Mouse (Mus musculus): ENCODE results near the gene Ppfibp1.

Ppfibp1 gene

DNA sequence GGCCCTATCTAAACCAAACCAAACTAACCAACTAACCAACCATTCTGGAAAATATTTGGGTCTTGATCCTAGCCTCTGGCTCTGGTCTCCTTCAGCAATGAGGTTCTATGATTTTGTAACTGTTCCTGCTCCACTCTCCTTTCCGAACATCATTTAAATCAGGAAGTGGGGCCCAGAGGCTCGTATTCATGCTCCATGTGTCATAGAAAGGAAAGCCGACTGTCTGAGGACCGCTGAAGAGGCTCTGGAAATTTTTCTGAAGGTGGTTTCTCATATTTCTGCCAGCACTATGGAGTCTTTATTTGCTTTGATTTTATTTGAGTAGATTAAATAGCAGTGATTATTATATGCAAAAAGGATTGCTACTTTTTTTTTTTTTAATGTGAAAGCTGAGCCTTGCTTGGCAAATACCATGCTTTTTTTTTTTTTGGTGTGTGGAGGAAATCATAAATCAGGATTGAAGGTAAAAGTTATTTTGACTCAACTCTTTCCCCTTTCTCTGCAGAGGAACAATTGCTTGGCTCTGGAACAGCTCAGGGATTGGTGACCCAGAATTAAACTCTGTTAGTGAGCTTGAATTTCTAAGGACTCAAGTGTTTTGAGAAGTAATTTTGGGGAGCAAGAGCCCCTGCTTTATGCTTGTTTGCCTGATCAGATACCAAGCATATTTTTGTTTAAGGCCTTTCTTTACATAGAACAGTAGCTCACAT, 25.4 kb downstream of the Ppfibp1 start:
- DNase-seq (ENCODE audit: low spot score in 2 of 2): no peak

DNA sequence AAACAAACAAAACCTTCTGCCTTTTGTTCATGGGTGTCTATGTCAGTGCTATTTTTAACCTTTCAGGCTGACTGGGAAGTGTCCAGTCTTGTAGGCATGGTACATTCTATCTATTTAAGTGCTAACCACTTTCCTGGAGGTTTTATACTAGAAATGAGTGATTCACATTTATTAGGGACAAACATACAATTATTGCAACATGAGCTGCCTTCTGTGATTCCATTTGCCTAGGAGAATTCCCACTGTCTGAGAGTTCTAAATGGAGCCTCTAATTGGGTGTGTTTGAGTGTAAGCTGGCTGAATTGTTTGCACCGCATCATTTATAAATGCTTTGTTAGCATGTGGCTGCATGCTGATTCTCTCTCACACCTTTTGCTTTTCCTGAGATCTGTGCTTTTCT, 27.5 kb downstream of the Ppfibp1 start:
- DNase-seq (ENCODE audit: low spot score in 2 of 2): no peak

DNA sequence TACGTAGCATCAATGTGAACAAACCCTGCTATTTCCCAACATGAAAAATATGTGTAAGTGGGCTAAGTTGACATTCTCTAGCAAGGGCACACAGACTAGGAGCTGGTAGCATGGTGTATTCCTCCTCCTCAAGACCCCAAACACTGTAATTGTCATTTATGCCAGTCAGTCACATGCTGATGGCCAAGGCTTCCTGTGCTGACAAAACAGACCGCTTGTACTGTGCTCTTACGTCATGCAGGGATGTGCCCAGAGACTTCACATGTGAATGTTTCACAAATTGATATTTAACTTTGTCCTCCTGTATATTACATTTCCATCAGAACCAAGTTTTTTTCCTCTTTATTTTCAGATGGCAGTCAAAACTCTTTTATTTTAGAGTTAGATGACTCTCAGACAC, 29.1 kb downstream of the Ppfibp1 start:
- DNase-seq (ENCODE audit: low spot score in 2 of 2): no peak

DNA sequence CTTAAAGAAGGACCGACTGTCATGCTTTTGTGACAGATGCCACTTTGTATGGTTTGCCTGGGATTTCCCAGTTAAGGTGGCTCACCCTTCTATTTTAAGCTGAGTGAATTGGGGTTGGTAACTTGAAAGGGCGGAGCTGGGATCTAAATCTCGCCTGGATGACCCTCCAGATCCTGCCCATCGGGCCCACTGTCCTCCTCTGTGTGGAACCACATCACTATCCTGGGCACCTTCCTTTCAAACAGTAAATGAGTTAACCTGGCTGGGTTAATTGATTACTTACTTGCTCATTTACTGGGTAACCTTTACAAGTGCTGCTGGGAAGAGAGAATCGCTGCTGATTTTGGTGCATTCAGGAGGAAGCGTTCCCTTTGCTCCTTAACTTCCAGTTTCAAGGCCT, 30.1 kb downstream of the Ppfibp1 start:
- DNase-seq (ENCODE audit: low spot score in 2 of 2): no peak

DNA sequence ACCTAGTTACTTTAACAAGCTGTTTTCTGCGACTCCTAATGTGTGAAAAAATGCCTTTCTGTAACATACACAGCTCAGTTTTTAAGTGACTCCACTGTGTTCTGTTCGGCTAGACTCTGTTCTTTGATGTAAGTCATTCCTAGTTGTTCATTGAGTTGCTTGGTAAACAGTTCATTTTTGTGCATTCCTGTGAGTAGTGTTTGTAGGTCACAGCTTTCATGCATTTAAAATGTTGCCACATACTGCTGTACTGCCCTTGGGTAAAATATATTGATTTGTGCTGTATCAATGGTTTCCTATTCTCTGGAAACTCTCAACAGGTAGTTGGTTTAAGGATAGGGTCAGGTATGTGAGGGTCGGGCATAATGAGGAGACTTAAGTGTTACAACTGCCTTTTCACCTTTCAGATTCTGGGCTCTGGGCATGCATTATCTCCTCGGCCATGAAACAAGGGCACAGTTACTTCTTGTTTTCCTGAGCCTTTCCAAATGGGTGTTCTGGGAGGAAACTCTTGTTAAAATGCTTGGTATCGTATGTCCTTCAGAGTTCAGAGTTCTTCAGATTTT, 38.2 kb downstream of the Ppfibp1 start:
- DNase-seq (ENCODE audit: low spot score in 2 of 2): no peak

DNA sequence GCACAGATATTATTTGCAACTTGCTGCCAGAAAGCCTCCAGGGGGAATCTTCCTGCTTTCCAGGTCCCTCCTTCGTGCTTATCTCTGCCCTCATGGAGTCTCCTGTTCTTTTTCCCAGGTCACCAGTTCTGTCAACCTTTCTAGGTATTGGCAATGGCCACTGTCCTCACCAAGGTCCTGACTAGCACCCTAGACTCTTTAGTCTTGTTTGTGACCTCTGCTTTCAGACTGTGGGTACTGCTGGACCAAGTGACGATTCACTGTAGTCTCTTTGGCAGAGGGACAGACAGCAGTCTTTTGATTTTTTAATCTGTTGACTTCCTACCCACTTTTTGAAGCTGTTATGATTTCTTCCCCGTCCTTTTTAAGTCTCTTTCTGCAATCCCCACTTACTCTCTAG, 39.8 kb downstream of the Ppfibp1 start:
- no peak for DNase-seq (ENCODE audit: low spot score in 2 of 2)

DNA sequence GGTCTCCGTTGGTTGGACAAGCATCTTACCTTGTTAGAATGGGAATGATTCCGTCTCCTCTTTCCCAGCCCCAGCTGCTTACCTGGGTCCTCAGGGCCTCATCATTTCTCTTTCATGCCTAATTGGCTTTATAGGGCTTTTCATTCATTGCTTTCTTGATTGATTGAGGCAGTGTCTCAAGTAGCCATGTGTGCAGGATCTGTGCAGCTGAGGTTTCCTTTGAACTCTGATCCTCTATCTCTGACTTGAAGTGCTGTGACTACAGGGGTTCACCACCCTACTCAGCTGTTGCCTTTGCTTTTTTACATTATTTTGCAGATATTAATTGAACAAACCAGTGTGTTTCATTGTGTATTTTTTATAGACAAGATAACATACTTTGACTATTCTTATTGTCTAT, 40.7 kb downstream of the Ppfibp1 start:
- DNase-seq (ENCODE audit: low spot score in 2 of 2): no peak

DNA sequence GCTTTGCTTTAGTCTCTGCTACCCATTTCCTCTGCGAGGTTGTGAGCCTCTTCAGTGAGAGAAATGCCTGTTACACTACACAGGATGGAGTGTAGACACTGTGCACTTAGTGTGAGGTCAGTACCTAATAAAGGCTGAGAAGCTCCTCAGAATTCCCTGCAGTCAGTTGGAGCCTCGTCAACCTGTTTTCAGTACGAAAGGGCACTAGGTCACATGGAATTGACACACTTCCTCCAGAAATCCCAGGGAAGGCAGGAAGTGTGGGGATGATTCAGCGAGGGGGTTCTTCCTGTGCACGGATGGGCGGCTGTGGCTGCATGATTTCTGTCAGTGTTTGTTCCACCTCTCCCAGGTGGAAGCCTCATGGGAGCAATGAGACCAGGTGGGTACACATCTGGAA, 44.8 kb downstream of the Ppfibp1 start:
- DNase-seq (ENCODE audit: low spot score in 2 of 2): no peak

DNA sequence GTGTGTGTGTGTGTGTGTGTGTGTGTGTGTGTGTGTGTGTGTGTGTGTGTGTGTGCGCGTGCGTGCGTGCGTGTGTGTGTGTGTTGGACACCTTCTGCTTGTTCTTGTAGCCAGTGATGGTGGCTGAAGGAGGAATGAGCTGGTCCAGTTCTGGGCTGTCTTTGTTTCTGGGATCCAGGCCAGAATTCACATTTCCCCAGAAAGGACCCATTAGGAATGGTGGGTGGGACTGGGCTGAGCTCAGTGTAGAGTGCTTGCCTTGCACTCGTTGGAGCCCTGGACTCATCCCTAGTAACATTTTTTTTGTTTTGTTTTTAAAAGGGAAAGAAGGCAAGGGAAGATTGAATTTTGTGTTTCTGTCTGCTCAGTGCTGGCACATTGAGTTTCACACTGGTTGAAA, 47.7 kb downstream of the Ppfibp1 start:
- no peak for DNase-seq (ENCODE audit: low spot score in 2 of 2)

DNA sequence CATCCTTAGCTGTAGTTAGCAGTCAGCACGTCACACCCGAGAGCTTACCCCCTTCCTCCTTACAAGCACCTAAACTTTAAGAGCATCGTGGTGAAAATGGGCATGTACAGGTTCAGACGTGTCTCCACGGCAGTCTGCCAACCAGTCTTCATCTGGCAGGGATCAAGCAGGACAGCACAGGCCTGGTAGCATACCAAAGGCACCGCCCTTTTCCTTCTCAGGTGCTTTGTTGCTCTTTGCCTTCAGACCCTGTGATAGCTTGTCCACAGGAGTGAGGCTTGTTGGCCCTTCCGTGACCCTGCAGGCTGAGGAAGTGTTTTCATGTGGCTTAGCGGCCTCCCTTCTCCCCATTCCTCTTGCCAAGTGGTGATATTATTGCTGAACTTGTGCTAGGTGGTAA, 50.7 kb downstream of the Ppfibp1 start:
- DNase-seq (ENCODE audit: low spot score in 2 of 2): no peak

DNA sequence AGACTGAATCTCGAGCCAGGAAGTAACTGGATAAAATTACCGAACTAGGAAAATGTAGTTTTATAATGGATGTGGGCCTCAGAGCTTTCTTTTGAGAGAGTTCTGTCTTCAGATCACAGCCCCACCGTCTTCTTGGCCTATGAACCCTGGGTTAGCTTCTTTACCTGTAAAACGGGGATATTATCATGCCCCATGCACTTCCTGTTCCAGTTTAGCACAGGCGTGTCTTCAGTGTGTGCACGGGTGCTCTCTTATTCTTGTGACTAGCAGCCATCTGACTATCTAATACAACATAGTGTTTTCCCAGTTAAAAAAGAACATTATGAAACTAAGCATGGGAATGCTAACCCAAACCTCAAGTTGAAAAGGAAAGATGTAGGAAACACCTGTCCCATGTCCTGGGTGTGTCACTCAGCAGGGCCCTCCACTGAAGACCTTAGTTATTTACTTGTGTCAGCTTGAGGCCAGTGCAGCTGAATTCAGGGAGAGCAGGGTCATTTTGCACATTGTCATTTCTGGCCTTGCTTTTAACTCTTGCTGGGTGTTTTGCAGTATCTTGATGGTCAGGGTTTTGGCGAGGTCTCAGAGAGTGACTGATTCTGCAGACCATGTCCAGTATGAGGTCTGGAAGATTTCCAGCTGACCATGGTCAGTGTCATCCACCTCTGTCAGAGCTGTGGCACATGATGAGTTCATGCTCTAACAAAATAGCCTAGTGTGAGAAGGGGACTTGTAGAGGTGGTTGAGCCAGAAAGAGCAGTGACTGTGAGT, 53.4 kb downstream of the Ppfibp1 start:
- DNase-seq (ENCODE audit: low spot score in 2 of 2): no peak

DNA sequence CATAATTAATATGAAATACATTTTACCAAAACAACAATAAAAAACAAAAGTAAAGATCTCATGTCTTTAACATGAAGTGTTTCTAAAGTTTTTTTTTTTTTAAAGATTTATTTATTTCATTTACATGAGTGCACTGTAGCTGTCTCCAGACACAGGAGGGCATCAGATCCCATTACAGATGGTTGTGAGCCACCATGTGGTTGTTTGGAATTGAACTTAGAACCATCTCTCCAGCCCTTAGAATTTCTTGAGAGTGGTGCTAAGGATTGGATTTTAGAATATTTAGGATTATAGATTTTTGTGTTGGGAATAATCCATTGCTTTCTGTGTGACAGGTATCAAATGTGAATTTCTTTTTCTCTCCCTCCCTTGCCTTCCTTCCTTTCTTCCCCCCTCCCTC, 55.7 kb downstream of the Ppfibp1 start:
- no peak for DNase-seq (ENCODE audit: low spot score in 2 of 2)

DNA sequence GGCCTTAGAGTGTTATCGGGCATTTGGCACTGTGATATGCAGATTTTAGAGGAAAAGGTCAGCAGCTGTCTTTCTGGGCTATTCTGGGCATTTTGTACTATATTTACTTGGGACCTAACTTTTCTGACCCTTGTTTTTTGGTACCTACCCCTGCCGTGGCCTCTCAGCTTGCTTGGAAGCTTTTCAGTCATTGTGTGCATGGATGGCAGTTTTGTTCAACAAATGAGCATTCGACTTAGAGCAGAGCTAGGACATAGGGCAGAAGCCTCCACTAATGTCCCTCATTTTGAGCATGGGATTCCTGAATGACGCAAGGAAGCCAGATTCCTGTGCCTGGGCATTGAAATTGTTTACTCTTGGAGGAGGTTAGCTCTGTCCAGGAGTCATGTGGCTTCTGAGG, 56.5 kb downstream of the Ppfibp1 start:
- DNase-seq (ENCODE audit: low spot score in 2 of 2): no peak

DNA sequence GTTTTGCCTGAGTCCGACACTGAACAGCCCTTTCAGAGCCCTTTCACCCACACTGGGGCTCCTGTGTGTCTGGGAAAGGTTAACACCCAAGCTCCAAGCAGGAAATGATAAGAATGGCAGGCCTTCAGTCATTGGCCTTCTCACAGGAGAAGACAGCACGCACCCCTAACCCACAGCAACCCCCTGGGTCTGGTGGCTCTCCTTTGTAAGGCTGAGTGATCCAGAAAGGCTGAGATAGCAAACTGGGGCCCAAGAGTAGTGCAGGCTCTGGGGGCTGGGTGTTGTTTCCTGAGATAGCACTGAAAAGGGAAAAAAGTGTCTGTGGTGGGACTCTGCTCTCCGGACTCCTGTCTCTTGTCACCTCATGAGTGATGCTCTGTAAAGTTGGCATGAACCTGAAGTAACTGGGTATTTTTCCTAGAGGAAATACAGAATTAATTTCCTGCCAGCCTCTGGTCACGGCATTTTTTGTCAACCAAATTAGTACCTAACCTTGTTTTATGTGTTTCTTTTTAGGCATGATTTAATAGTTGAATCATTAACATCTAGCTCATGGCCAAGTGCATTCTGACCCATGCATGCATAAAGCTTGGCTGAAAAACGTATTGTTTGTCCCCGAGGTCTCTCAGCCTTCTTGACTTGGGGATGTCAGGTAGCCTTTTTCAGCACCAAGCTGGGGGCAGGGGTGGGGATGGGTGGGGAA, 58.2 kb downstream of the Ppfibp1 start:
- no peak for DNase-seq (ENCODE audit: low spot score in 2 of 2)

DNA sequence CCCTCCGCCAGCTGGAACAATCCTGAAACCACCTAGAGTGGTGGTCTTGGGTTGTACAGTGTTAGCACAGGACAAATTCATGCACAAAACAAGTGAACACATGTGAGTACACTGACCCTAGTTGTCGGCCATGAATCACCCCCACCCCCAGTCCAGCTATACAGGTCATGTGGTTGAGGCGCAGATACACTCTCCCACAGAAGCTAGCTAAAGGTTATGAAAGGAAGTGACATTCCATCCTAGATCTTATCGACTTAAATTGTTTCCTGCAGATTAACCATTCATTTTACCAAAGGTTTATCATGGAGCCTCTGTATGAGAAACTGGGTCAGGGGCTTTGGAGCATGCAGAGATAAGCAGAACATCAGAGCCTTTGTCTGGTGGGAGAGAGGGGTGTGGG, 58.9 kb downstream of the Ppfibp1 start:
- DNase-seq (ENCODE audit: low spot score in 2 of 2): no peak

DNA sequence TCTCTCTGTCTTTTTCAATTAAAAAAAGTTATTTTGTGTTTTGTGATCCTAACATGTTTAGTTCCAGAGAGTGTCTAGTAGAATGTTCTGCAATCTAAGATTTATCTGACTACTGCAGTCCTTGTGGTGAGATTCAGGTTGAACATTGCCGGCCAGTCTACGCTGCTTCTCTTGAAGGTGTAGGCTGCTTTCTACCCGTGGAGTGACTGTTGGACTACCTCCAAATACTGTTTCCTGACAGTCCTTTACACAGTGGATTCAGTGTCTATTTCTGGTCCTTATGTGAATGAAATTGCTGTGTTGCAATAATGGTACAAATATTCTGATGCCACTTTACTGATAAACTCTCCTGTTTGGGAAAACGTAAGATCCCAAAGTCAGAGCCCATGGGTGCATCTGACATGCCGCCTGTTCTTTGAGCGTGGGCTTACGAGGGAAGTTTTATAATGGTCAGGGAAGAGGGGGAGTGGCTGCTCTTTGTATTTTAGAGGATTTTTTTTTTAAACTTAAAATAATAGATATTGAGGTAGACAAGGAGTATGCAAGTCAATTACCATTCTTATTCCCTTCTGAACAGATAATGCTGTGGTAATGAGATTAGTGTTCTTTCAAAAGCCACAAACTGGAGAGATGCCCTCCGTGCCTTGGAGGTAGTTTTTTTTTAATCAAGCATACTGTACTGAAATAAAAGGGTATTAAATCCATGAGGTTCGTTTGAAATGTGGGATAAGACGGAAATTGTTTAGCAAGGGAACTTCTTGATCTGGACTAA, 61.6 kb downstream of the Ppfibp1 start:
- DNase-seq (ENCODE audit: low spot score in 2 of 2): no peak

DNA sequence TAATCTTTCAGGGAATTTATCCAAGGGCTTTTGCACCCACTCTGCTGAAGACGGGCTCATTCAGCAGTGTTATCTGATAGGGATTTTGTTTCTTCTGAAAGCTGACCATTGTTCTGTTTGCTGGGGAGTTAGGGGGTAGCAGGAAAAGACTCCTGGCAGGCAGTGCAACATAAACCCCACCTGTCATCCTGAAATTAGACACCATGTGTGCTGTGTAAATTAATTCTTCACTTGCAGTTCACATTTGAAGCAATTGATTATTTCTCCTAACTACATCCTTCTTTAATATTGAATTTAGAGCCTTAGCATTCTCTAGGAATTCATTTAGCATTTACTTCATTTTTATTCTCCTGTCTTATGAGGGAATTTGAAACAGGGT, 62.2 kb downstream of the Ppfibp1 start:
- no peak for DNase-seq (ENCODE audit: low spot score in 2 of 2)

DNA sequence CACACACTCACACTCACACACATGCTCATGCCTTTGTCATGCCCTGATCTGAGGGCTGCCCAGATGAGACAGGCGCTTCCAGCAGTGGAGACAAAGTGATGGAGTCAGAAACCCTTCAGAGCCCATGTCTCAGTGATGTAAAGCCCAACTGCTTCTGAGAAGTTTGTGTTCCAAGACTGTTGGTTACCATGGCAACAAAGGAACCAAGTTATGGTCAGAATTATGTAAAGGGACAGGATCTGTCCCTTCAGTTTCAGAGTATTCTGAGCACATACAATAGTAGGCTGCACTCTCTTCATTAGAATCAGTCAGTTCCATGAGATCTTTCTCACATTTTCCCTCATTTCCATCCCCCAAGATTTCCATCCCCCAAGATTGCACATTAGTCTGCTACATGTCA, 66.0 kb downstream of the Ppfibp1 start, which contains the start of gene 1700034J05Rik:
Gene 1700034J05Rik (minus strand): TSS at position 165 of the 400 bp plus-strand sequence.
- DNase-seq (ENCODE audit: low spot score in 2 of 2): peak in 1 of 2 experiments; percentile 23

DNA sequence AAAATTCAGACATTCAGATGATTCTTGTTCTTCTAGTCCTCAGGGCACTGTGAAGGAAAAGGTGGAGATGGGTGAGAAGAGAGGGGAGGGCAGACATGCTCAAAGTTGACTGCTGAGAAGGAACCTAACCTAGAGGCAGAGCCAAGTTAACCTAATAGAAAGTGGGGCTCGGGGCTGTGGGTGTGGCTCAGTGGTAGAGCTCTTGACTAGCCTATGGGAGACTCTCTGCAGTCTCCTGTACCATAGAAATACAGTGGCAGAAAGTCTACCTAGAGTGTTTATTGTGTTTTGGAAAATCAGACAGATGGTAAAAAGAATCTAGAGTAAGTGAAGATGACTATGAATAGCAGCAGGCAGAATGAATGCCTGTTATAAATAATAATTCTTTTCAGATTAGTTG, 67.2 kb downstream of the Ppfibp1 start:
- DNase-seq (ENCODE audit: low spot score in 2 of 2): no peak

DNA sequence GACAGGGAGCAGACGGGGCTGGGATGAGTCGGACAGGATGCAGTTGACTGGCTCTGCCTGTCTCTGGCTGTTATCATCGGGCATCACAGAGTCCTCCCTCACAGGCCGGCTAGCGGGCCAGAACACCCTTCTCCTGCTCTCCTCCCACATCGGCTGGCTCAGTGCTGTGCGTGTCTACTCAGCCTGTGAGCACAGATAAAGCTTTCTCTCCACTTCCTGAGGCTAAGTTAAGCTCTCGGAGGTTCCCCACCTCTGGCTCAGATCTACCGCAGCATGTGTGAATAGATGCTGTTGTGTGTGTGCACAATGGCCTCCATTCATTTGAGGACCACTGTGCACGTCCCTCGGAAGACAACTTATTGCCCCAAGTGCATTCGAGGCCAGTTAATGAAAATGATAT, 67.6 kb downstream of the Ppfibp1 start:
- DNase-seq (ENCODE audit: low spot score in 2 of 2): peak in 1 of 2 experiments; percentile 64

DNA sequence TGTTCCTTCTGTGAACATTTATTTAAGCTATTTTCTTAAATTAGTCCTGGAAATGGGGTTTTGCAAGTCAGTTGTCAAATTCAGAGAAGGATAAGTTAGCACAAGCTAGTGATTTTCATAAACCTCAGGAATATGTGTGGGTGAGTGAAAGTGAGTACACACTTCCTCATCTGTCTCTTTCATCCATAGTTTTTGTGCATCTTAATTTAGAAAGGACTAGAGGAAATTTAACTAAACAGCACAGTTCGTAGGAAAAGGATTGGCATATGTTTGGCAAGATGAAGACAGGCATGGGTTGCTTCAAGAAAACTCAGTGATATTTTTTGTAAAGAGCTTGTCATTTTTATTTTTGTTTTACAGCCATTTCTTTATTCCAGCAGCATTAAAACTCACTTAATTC, 68.7 kb downstream of the Ppfibp1 start:
- DNase-seq (ENCODE audit: low spot score in 2 of 2): no peak

DNA sequence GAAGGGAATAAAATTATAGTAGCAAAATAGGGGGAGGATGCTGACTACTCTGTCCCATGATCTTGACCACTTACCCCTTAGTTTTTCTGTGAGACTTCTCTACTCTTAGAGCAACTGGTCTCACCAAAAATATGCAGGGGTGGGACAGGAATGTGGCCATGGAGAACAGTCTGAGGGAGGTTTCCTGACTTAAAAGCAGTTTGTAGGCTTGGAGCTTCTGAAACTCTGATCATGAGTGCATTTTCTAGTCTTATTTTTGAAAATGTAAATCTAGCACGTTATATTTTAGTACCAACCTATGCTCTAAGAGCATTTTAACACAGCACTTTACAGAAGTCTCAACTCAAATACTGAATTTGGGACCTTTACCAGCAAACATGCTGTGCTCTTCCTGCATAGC, 70.4 kb downstream of the Ppfibp1 start:
- no peak for DNase-seq (ENCODE audit: low spot score in 2 of 2)
